Comparison of ENCODE assay signal across 9 mouse cellular contexts in the genomic region with DNA sequence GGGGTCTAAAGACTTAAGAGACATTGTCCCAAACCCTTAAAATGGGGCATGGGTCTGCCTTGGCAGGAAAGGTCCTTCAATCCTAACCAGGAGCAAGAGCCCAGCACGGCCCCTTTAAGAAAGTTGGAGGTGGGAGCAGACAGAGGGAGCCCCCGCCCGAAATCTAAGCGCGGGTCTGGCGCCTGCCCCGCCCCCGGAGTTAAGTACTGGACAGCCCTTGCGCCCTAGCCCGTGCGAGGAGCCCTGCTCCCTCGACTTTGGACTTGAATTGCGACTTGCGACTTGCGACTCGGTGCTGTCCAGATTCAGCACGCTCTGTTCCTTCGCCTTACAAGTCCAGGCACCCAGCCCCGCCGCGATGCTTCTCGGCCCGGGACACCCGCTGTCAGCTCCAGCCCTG. TPM values are rescaled to one million over a fixed set of nuclear protein-coding genes. Genes with fewer than 3 reads are reported as not detected.
DNase-seq lines count a peak whose midpoint lies in the region; ATAC-seq and TF ChIP-seq lines count a peak whose summit lies in the region.
"Had no signal": no experiment of that assay in that cellular context is flagged by ENCODE, and none has a peak within 500 bp of the region (broad histone marks: within the 10 kb centered on the region; RNA-seq: fewer than 3 reads in every experiment).

A gene (plus strand): TSS at position 202 of the 400 bp plus-strand sequence.

- H3K9me3 ChIP-seq in limb, embryonic 14.5 days (ENCODE audit: control insufficient read depth, low read length): no peaks in the 10 kb centered on the region
- H3K9me3 ChIP-seq: G1E had no signal

- peaks cover 9% of the 10 kb centered on the region for H3K4me1 ChIP-seq in heart, adult 2 months (ENCODE audit: control insufficient read depth, insufficient read depth, low read length)
- peaks cover 69% of the 10 kb centered on the region for H3K4me1 ChIP-seq in limb, embryonic 14.5 days (ENCODE audit: control insufficient read depth, insufficient read depth, low read length)

- peak within 1 kb of the TSS; percentile 54 for H3K4me2 ChIP-seq in limb, embryonic 14.5 days (replicated peaks; ENCODE audit: low read depth, low read length, severe bottlenecking)
- peak within 1 kb of the TSS; percentile 73 for H3K4me2 ChIP-seq in myocyte (ENCODE audit: low read depth)

- peak within 1 kb of the TSS; percentile 39 for H3K4me3 ChIP-seq in C2C12 (ENCODE audit: insufficient read depth, poor library complexity, severe bottlenecking)
- H3K4me3 ChIP-seq in heart, adult 2 months: peak within 1 kb of the TSS; percentile 57
- peak within 1 kb of the TSS; percentile 68 for H3K4me3 ChIP-seq in limb, embryonic 14.5 days (replicated peaks; ENCODE audit: low read length)
- peak within 1 kb of the TSS; percentile 86 for H3K4me3 ChIP-seq in myocyte

- peak; percentile 84 for DNase-seq in embryo, embryonic 11 days
- DNase-seq in heart, adult 2 months: peak; percentile 77 to 79
- DNase-seq in kidney, adult 11 months: peak; percentile 79
- DNase-seq in limb, embryonic 14.5 days (ENCODE audit: low spot score): peak; percentile 83
- DNase-seq in thymus, adult 18-20 months: no peak
- DNase-seq in thymus, postnatal 4 days: no peak

- H3K36me3 ChIP-seq in C2C12 (ENCODE audit: control insufficient read depth, insufficient read depth) (no peaks in the 10 kb centered on the region), myocyte (ENCODE audit: control insufficient read depth, insufficient read depth) (no peaks in the 10 kb centered on the region)
- no peaks in the 10 kb centered on the region for H3K36me3 ChIP-seq in heart, adult 2 months (ENCODE audit: control insufficient read depth, insufficient read depth, low read length)
- H3K36me3 ChIP-seq in limb, embryonic 14.5 days (ENCODE audit: control insufficient read depth, insufficient read depth, low read length): peaks cover 3% of the 10 kb centered on the region; the same call in 1 of the 2 replicates
- H3K36me3 ChIP-seq: G1E had no signal

- ATAC-seq in limb, embryonic 14.5 days (ENCODE audit: low FRiP score, low read depth): peak; percentile 71

- TF ChIP-seq POLR2A in heart, adult 2 months (IDR thresholded peaks at IDR 0.05; ENCODE audit: insufficient read depth, low read depth, low read length): peak; percentile 85
- TF ChIP-seq POLR2A in limb, embryonic 14.5 days (IDR thresholded peaks at IDR 0.05; ENCODE audit: borderline replicate concordance, extremely low read depth, insufficient read depth, insufficient read length): no peak
- TF ChIP-seq POLR2A in myocyte (IDR thresholded peaks at IDR 0.05; ENCODE audit: insufficient read length, low read depth): peak; percentile 94

- peak within 1 kb of the TSS; percentile 72 for H3K27ac ChIP-seq in heart, adult 2 months
- H3K27ac ChIP-seq in limb, embryonic 14.5 days (replicated peaks; ENCODE audit: low read depth, low read length): peak within 1 kb of the TSS; percentile 82

- intact Hi-C loops in heart, adult 2 months (cut with DNase I): no loop called here

- peak within 1 kb of the TSS; percentile 90 for H3ac ChIP-seq in C2C12 (ENCODE audit: control insufficient read depth, insufficient read length, low read depth)
- peak within 1 kb of the TSS; percentile 16 for H3ac ChIP-seq in myocyte (ENCODE audit: control insufficient read depth, insufficient read length)

- H3K79me3 ChIP-seq in C2C12 (ENCODE audit: low read depth): peaks cover 15% of the 10 kb centered on the region

- WGBS in heart, adult 2 months: 3% methylated on average over 24 of the region's 24 CpGs
- under 1% methylated on average over 15 of the region's 24 CpGs for whole genome bisulfite sequencing in limb, embryonic 14.5 days

- TF ChIP-seq EP300 in heart, adult 2 months (IDR thresholded peaks at IDR 0.05; ENCODE audit: insufficient read depth, low read depth, low read length): no peak

- H3K27me3 ChIP-seq in C2C12 (ENCODE audit: control insufficient read depth, insufficient read depth, insufficient read length): no peaks in the 10 kb centered on the region
- no peaks in the 10 kb centered on the region for H3K27me3 ChIP-seq in heart, adult 2 months (ENCODE audit: control insufficient read depth, insufficient read depth, low read length)
- no peaks in the 10 kb centered on the region for H3K27me3 ChIP-seq in limb, embryonic 14.5 days (ENCODE audit: control insufficient read depth, insufficient read depth, low read length)
- H3K27me3 ChIP-seq in myocyte (ENCODE audit: control insufficient read depth, insufficient read depth, insufficient read length): no peaks in the 10 kb centered on the region

- peak within 1 kb of the TSS; percentile 62 for H3K9ac ChIP-seq in heart, adult 2 months (ENCODE audit: low read depth, low read length)
- peak within 1 kb of the TSS; percentile 77 for H3K9ac ChIP-seq in limb, embryonic 14.5 days (ENCODE audit: low read depth, low read length, severe bottlenecking)

- no peak for TF ChIP-seq CTCF in C2C12 (IDR thresholded peaks at IDR 0.05; ENCODE audit: control insufficient read depth, insufficient read depth, insufficient read length)
- TF ChIP-seq CTCF in heart, adult 2 months (IDR thresholded peaks at IDR 0.05): no peak

- peaks cover 46% of the 10 kb centered on the region for H3K79me2 ChIP-seq in C2C12 (ENCODE audit: control insufficient read depth, insufficient read depth)
- H3K79me2 ChIP-seq in heart, adult 2 months (replicated peaks; ENCODE audit: control insufficient read depth, insufficient read depth, low read length): no peaks in the 10 kb centered on the region
- H3K79me2 ChIP-seq in myocyte (ENCODE audit: control insufficient read depth, insufficient read depth): peaks cover 40% of the 10 kb centered on the region

TF ChIP-seq in C2C12, 6 proteins besides CTCF, POLR2A, EP300 and RAD21:
- TF ChIP-seq MYOG (IDR thresholded peaks at IDR 0.05; ENCODE audit: control insufficient read depth, extremely low read depth, insufficient read length) (no peak), MAX (IDR thresholded peaks at IDR 0.05) (no peak), CEBPB (IDR thresholded peaks at IDR 0.05; ENCODE audit: low read depth) (no peak), USF1 (IDR thresholded peaks at IDR 0.05; ENCODE audit: low read depth) (no peak)

TF ChIP-seq in myocyte, 11 proteins besides CTCF, POLR2A, EP300 and RAD21:
- TF ChIP-seq POLR2AphosphoS2 (IDR thresholded peaks at IDR 0.05; ENCODE audit: insufficient read length, low read depth) (peak; percentile 98), MYOD1 (IDR thresholded peaks at IDR 0.05; ENCODE audit: control insufficient read depth in 1 of 3, insufficient read length in 2 of 3, low read depth in 2 of 3) (peak in 1 of 3 experiments; percentile 6), TCF3 (IDR thresholded peaks at IDR 0.05; ENCODE audit: insufficient read length, low read depth) (no peak)
TF ChIP-seq in myocyte: peak in this region for 2.

RNA-seq across cellular contexts. Expression of the gene that starts here (rescaled TPM):
- polyA plus RNA-seq in C2C12 (2012; fragmentation: generic; extraction: Trizol) (42.8 TPM), myocyte (2012; fragmentation: generic; extraction: Trizol) (58.3 TPM)
- 10 to 100 TPM; 12.7 to 13.7 TPM for total RNA-seq in heart, adult 2 months (2021)
- 15.7 and 17.1 TPM in 2 replicates for polyA plus RNA-seq in heart, adult 2 months (2012; rRNA removed)
- polyA plus RNA-seq in limb, embryonic 14.5 days (2012; rRNA removed): 59.9 and 80.6 TPM in 2 replicates
- 47.1 and 49.2 TPM in 2 replicates for polyA plus RNA-seq in limb, embryonic 14.5 days (2014; fragmentation: Nextera tagmentation; extraction: Ambion mirVana)
- polyA plus RNA-seq: G1E had no signal

Comparison
In these comparisons a context has a peak if more than half of its experiments do, and no peak if none do; other contexts are left out.
1. DNase-seq: peak in embryo, embryonic 11 days (single experiment), heart, adult 2 months (2 of 2), kidney, adult 11 months (single experiment) and limb, embryonic 14.5 days (single experiment); none in thymus, adult 18-20 months (0 of 2) and thymus, postnatal 4 days (single experiment).
2. Peak in every context shown above with its lines, with median percentiles within 50 percentile points of each other: H3K4me3 ChIP-seq.